Mouse (Mus musculus) stomach, embryonic 15.5 days (tissue): ENCODE measurements around the gene Kdelr3. TPM values are rescaled to one million over a fixed set of nuclear protein-coding genes. Genes with fewer than 3 reads are reported as not detected.

Source experiments
- ATAC-seq: fragments of 200-750 bp; cut with Nextera tagmentation; 2 replicates; pipeline ENCODE4 v1.8.0; 2017; ENCODE audit warnings: low read depth, moderate number of reproducible peaks, moderate TSS enrichment; ENCODE audit not compliant: insufficient read depth, low FRiP score
- H3K27ac ChIP-seq: fragments of 300-500 bp; sonication (generic); 2 replicates; pipeline ENCODE4 v1.5.1; 2015; ENCODE audit warnings: mild to moderate bottlenecking, inconsistent platforms
- H3K27me3 ChIP-seq: fragments of 300-500 bp; sonication (generic); replicated peaks from 2 replicates; pipeline ENCODE4 v1.6.1; 2015; ENCODE audit warnings: inconsistent platforms
- H3K36me3 ChIP-seq: fragments of 300-500 bp; sonication (generic); 2 replicates; pipeline ENCODE4 v1.6.1; 2015; ENCODE audit warnings: inconsistent platforms
- H3K4me1 ChIP-seq: fragments of 300-500 bp; sonication (generic); 2 replicates; pipeline ENCODE4 v1.6.1; 2015; ENCODE audit warnings: inconsistent platforms
- H3K4me2 ChIP-seq: fragments of 300-500 bp; sonication (generic); 2 replicates; pipeline ENCODE4 v1.6.1; 2015; ENCODE audit warnings: mild to moderate bottlenecking, inconsistent platforms
- H3K4me3 ChIP-seq: fragments of 300-500 bp; sonication (generic); replicated peaks from 2 replicates; pipeline ENCODE4 v1.5.1; 2015; ENCODE audit warnings: inconsistent platforms
- H3K9ac ChIP-seq: fragments of 300-500 bp; sonication (generic); 2 replicates; pipeline ENCODE4 v1.6.1; 2015; ENCODE audit warnings: inconsistent platforms
- H3K9me3 ChIP-seq: fragments of 300-500 bp; sonication (generic); 2 replicates; pipeline ENCODE4 v1.6.1; 2016; ENCODE audit warnings: inconsistent platforms
- WGBS: fragments of 180-500 bp; shearing (Covaris S2); methylation state at CpG from one replicate; pipeline ENCODE4 v1.1.7; 2015; 5-methylcytosine and 5-hydroxymethylcytosine counted together
- polyA plus RNA-seq: library from polyadenylated mRNA; unstranded; fragments of >200 nt; fragmentation: Nextera tagmentation; extraction: Ambion mirVana; gene quantifications from 2 replicates; pipeline ENCODE4 v1.2.1, GENCODE M21; 2015

The Kdelr3 gene
- polyA plus RNA-seq, 1 experiment from 2014 or later: 98.2 TPM

GRCm38 (mm10) chr15:79517710-79518109 lies 1.5 kb downstream of the Kdelr3 start:
- H3K36me3 ChIP-seq: 0 out of 2 replicates have a peak, but pooled peaks cover under 1% of the 10 kb centered on the region
- H3K4me3 ChIP-seq: peak overlapping the region; percentile 56
- H3K27me3 ChIP-seq: peaks cover 20% of the 10 kb centered on the region
- WGBS: 82% methylated on average over 4 of the region's 4 CpGs
- no peak overlapping the region for H3K27ac ChIP-seq
- H3K4me1 ChIP-seq: peaks cover 33% of the 10 kb centered on the region
- no peaks in the 10 kb centered on the region for H3K9me3 ChIP-seq
- no peak for ATAC-seq
- H3K9ac ChIP-seq: no peak overlapping the region
- H3K4me2 ChIP-seq: peak overlapping the region; percentile 73

GRCm38 (mm10) chr15:79518571-79518970 lies 2.4 kb downstream of the Kdelr3 start:
- H3K4me1 ChIP-seq: peaks cover 33% of the 10 kb centered on the region
- no peak overlapping the region for H3K9ac ChIP-seq
- peak overlapping the region; percentile 22; the same call in 1 of the 2 replicates for H3K4me2 ChIP-seq
- H3K27ac ChIP-seq: no peak overlapping the region
- H3K27me3 ChIP-seq: peaks cover 16% of the 10 kb centered on the region; the same call in 1 of the 2 replicates
- no peak for ATAC-seq
- H3K4me3 ChIP-seq: no peak overlapping the region
- H3K9me3 ChIP-seq: no peaks in the 10 kb centered on the region
- H3K36me3 ChIP-seq: 0 out of 2 replicates have a peak, but pooled peaks cover 9% of the 10 kb centered on the region
- 78% methylated on average over 3 of the region's 3 CpGs for WGBS

GRCm38 (mm10) chr15:79519400-79520220 lies 3.4 kb downstream of the Kdelr3 start:
- Histone ChIP-seq H3K4me3 (no peak overlapping the region), H3K4me2 (no peak overlapping the region), H3K27me3 (peaks cover 5% of the 10 kb centered on the region; the same call in 1 of the 2 replicates), H3K27ac (no peak overlapping the region), H3K4me1 (peaks cover 28% of the 10 kb centered on the region; the same call in 1 of the 2 replicates), H3K9ac (no peak overlapping the region), H3K9me3 (no peaks in the 10 kb centered on the region), H3K36me3 (0 out of 2 replicates have a peak, but pooled peaks cover 9% of the 10 kb centered on the region)
- ATAC-seq: no peak
- 49% methylated on average over 16 of the region's 16 CpGs for WGBS

- WGBS: 85% methylated on average over 5 of the region's 5 CpGs
- Histone ChIP-seq H3K4me2 (no peak overlapping the region), H3K4me3 (no peak overlapping the region), H3K27me3 (no peaks in the 10 kb centered on the region), H3K9ac (no peak overlapping the region), H3K9me3 (no peaks in the 10 kb centered on the region), H3K4me1 (0 out of 2 replicates have a peak, but pooled peaks cover 4% of the 10 kb centered on the region), H3K27ac (no peak overlapping the region), H3K36me3 (peaks cover 52% of the 10 kb centered on the region)
- no peak for ATAC-seq
Measured at GRCm38 (mm10) chr15:79525564-79525963, 9.4 kb downstream of the Kdelr3 start.

- H3K36me3 ChIP-seq: peaks cover 55% of the 10 kb centered on the region
- WGBS: 60% methylated on average over 9 of the region's 9 CpGs
- H3K4me3 ChIP-seq: no peak overlapping the region
- no peak overlapping the region for H3K9ac ChIP-seq
- no peaks in the 10 kb centered on the region for H3K27me3 ChIP-seq
- 0 out of 2 replicates have a peak, but pooled peaks cover 4% of the 10 kb centered on the region for H3K4me1 ChIP-seq
- no peak overlapping the region for H3K27ac ChIP-seq
- no peak; the same call in 1 of the 2 replicates for ATAC-seq
- no peak overlapping the region for H3K4me2 ChIP-seq
- no peaks in the 10 kb centered on the region for H3K9me3 ChIP-seq
Measured at GRCm38 (mm10) chr15:79525979-79526768, 10.0 kb downstream of the Kdelr3 start.

- H3K27me3 ChIP-seq: no peaks in the 10 kb centered on the region
- no peak overlapping the region for H3K4me3 ChIP-seq
- H3K4me1 ChIP-seq: 0 out of 2 replicates have a peak, but pooled peaks cover 4% of the 10 kb centered on the region
- H3K4me2 ChIP-seq: no peak overlapping the region
- 78% methylated on average over 4 of the region's 4 CpGs for WGBS
- no peak overlapping the region for H3K9ac ChIP-seq
- H3K9me3 ChIP-seq: no peaks in the 10 kb centered on the region
- ATAC-seq: no peak
- no peak overlapping the region for H3K27ac ChIP-seq
- H3K36me3 ChIP-seq: peaks cover 63% of the 10 kb centered on the region
Measured at GRCm38 (mm10) chr15:79527192-79527591, 11.0 kb downstream of the Kdelr3 start.

GRCm38 (mm10) chr15:79527991-79528639 lies 11.9 kb downstream of the Kdelr3 start:
- no peaks in the 10 kb centered on the region for H3K9me3 ChIP-seq
- WGBS: 52% methylated on average over 5 of the region's 5 CpGs
- H3K4me2 ChIP-seq: no peak overlapping the region
- no peak overlapping the region for H3K9ac ChIP-seq
- no peaks in the 10 kb centered on the region for H3K27me3 ChIP-seq
- H3K4me1 ChIP-seq: 0 out of 2 replicates have a peak, but pooled peaks cover 4% of the 10 kb centered on the region
- H3K27ac ChIP-seq: no peak overlapping the region
- no peak overlapping the region for H3K4me3 ChIP-seq
- H3K36me3 ChIP-seq: peaks cover 65% of the 10 kb centered on the region
- ATAC-seq: no peak

- peak; percentile 32; the same call in 1 of the 2 replicates for ATAC-seq
- no peak overlapping the region for H3K4me2 ChIP-seq
- H3K9ac ChIP-seq: no peak overlapping the region
- no peaks in the 10 kb centered on the region for H3K27me3 ChIP-seq
- 73% methylated on average over 7 of the region's 7 CpGs for WGBS
- H3K4me3 ChIP-seq: no peak overlapping the region
- H3K27ac ChIP-seq: no peak overlapping the region
- peaks cover 72% of the 10 kb centered on the region for H3K36me3 ChIP-seq
- no peaks in the 10 kb centered on the region for H3K9me3 ChIP-seq
- 0 out of 2 replicates have a peak, but pooled peaks cover 4% of the 10 kb centered on the region for H3K4me1 ChIP-seq
Measured at GRCm38 (mm10) chr15:79529935-79530334, 13.7 kb downstream of the Kdelr3 start.

GRCm38 (mm10) chr15:79533796-79534195 lies 17.6 kb downstream of the Kdelr3 start:
- no peak for ATAC-seq
- no peak overlapping the region for H3K4me3 ChIP-seq
- no peak overlapping the region for H3K27ac ChIP-seq
- no peaks in the 10 kb centered on the region for H3K9me3 ChIP-seq
- H3K4me1 ChIP-seq: no peaks in the 10 kb centered on the region
- peaks cover 77% of the 10 kb centered on the region for H3K36me3 ChIP-seq
- H3K27me3 ChIP-seq: no peaks in the 10 kb centered on the region
- no peak overlapping the region for H3K4me2 ChIP-seq
- 78% methylated on average over 3 of the region's 3 CpGs for whole genome bisulfite sequencing
- no peak overlapping the region for H3K9ac ChIP-seq

- no peak overlapping the region for H3K4me3 ChIP-seq
- peaks cover 43% of the 10 kb centered on the region for H3K36me3 ChIP-seq
- 91% methylated on average over 3 of the region's 3 CpGs for WGBS
Measured at GRCm38 (mm10) chr15:79543968-79544367, 27.8 kb downstream of the Kdelr3 start.

GRCm38 (mm10) chr15:79545496-79545895 lies 29.3 kb downstream of the Kdelr3 start:
- no peaks in the 10 kb centered on the region for H3K9me3 ChIP-seq
- 2% methylated on average over 3 of the region's 3 CpGs for WGBS
- peak overlapping the region; percentile 97 for H3K27ac ChIP-seq
- H3K36me3 ChIP-seq: peaks cover 29% of the 10 kb centered on the region
- H3K4me3 ChIP-seq: peak overlapping the region; percentile 69
- peak overlapping the region; percentile 91 for H3K9ac ChIP-seq
- H3K4me1 ChIP-seq: peaks cover 9% of the 10 kb centered on the region; the same call in 1 of the 2 replicates
- peak overlapping the region; percentile 69 for H3K4me2 ChIP-seq
- ATAC-seq: no peak
- H3K27me3 ChIP-seq: no peaks in the 10 kb centered on the region

More at GRCm38 (mm10) chr15:79543968-79544367, 27.8 kb downstream of the Kdelr3 start:
- Histone ChIP-seq H3K9ac (no peak overlapping the region), H3K9me3 (no peaks in the 10 kb centered on the region), H3K27me3 (no peaks in the 10 kb centered on the region), H3K27ac (no peak overlapping the region), H3K4me2 (peak overlapping the region; percentile 69; the same call in 1 of the 2 replicates), H3K4me1 (peaks cover 9% of the 10 kb centered on the region; the same call in 1 of the 2 replicates)
- ATAC-seq: no peak
